Comparison of ENCODE assay signal across 8 mouse cellular contexts in the genomic region with DNA sequence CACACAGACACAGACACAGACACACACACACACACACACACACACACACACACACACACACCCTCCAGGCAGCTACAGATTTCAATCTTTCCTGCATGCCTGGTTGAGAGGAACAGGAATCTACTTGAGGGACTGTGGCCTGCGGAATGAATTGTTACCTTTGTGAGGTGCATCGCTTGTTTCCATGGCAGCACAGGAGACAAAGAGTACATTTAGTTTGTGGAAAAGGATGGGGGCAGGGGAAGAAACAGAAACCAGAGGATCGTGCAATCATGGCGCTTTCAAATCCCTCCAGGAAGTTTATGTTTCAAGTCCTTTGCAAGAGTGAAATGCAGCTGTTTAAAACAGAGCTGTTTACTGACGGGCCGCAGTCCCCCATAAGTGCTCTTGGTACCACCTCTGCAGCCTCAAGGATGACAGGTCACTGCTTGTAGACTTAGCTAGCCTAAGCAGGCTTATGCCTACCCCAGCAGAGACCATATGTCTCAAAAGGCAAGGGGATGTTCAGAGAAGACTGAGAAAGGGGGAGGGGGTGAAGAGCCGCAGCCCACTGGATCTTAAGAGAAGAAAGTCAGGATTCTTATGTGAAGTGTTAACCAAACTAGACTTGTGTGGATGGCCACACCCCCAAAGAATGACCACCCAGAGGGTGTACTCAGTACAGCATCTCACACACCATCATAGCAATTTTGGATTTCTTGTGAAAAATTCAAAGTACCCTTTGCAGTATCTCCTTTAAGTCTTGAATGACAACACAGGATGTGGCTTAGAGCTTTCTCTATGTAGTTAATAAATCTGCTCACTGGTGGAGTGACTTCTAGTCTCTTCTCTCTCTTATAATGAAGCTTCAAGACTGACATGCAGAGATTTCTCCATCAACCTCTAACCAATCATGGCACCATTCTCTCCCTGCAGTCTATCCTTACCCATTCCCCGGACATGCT.
A peak's percentile ranks its signal among the peaks of the same experiment; 100 is the strongest.
DNase-seq lines count a peak whose midpoint lies in the region; ATAC-seq lines count a peak whose summit lies in the region.

No protein-coding gene starts in this region.

- WGBS in kidney, embryonic 14.5 days: 48% methylated on average over 8 of the region's 8 CpGs
- 35% methylated on average over 8 of the region's 8 CpGs for WGBS in forebrain, embryonic 14.5 days
- 30% methylated on average over 8 of the region's 8 CpGs for WGBS in limb, embryonic 12.5 days
- 33% methylated on average over 8 of the region's 8 CpGs for WGBS in neural tube, embryonic 15.5 days

- H3K27ac ChIP-seq in kidney, embryonic 14.5 days (ENCODE audit: low read depth, low read length): peak overlapping the region; percentile 34
- H3K27ac ChIP-seq in forebrain, embryonic 14.5 days (ENCODE audit: low read depth, low read length): no peak overlapping the region
- peak overlapping the region; percentile 93 for H3K27ac ChIP-seq in limb, embryonic 12.5 days
- peak overlapping the region; percentile 43 for H3K27ac ChIP-seq in neural tube, embryonic 15.5 days (replicated peaks)

- no peaks in the 10 kb centered on the region for H3K9me3 ChIP-seq in kidney, embryonic 14.5 days (ENCODE audit: control insufficient read depth, low read length)
- H3K9me3 ChIP-seq in forebrain, embryonic 14.5 days (replicated peaks; ENCODE audit: control insufficient read depth, low read length): no peaks in the 10 kb centered on the region
- H3K9me3 ChIP-seq in limb, embryonic 12.5 days: no peaks in the 10 kb centered on the region
- no peaks in the 10 kb centered on the region for H3K9me3 ChIP-seq in neural tube, embryonic 15.5 days (replicated peaks)

- H3K27me3 ChIP-seq in kidney, embryonic 14.5 days (ENCODE audit: control insufficient read depth, insufficient read depth, low read length): no peaks in the 10 kb centered on the region
- H3K27me3 ChIP-seq in forebrain, embryonic 14.5 days (replicated peaks; ENCODE audit: control insufficient read depth, insufficient read depth, low read length): no peaks in the 10 kb centered on the region
- no peaks in the 10 kb centered on the region for H3K27me3 ChIP-seq in limb, embryonic 12.5 days
- H3K27me3 ChIP-seq in neural tube, embryonic 15.5 days (replicated peaks): no peaks in the 10 kb centered on the region

- no peaks in the 10 kb centered on the region for H3K36me3 ChIP-seq in kidney, embryonic 14.5 days (ENCODE audit: control insufficient read depth, insufficient read depth, low read length)
- no peaks in the 10 kb centered on the region for H3K36me3 ChIP-seq in forebrain, embryonic 14.5 days (ENCODE audit: control insufficient read depth, insufficient read depth, low read length)
- H3K36me3 ChIP-seq in limb, embryonic 12.5 days: no peaks in the 10 kb centered on the region
- H3K36me3 ChIP-seq in neural tube, embryonic 15.5 days: no peaks in the 10 kb centered on the region

- DNase-seq in kidney, postnatal 4 days: no peak
- DNase-seq in forebrain, embryonic 14.5 days (ENCODE audit: low spot score): peak; percentile 50
- no peak for DNase-seq in cerebellum, postnatal 10 days
- DNase-seq in testis, postnatal 14 days (ENCODE audit: low spot score): no peak
- no peak for DNase-seq in ovary, adult 18-20 months (ENCODE audit: low spot score)

- no peak overlapping the region for H3K4me3 ChIP-seq in kidney, embryonic 14.5 days (ENCODE audit: low read length)
- no peak overlapping the region for H3K4me3 ChIP-seq in forebrain, embryonic 14.5 days (ENCODE audit: low read depth, low read length)
- no peak overlapping the region for H3K4me3 ChIP-seq in limb, embryonic 12.5 days (replicated peaks)
- H3K4me3 ChIP-seq in neural tube, embryonic 15.5 days (replicated peaks): no peak overlapping the region

- ATAC-seq in kidney, embryonic 14.5 days (ENCODE audit: low FRiP score, low TSS enrichment): 0 out of 2 replicates have a peak, but pooled peaks have one; percentile 41
- ATAC-seq in forebrain, embryonic 14.5 days: peak; percentile 66
- ATAC-seq in limb, embryonic 12.5 days (ENCODE audit: insufficient number of reproducible peaks, insufficient read depth, low FRiP score, low TSS enrichment, low read depth): peak; percentile 84
- ATAC-seq in neural tube, embryonic 15.5 days (ENCODE audit: low FRiP score): peak; percentile 66

- H3K4me1 ChIP-seq in kidney, embryonic 14.5 days (ENCODE audit: control insufficient read depth, insufficient read depth, low read length): peaks cover 12% of the 10 kb centered on the region; the same call in 1 of the 2 replicates
- H3K4me1 ChIP-seq in forebrain, embryonic 14.5 days (ENCODE audit: control insufficient read depth, insufficient read depth, low read length): peaks cover 22% of the 10 kb centered on the region; the same call in 1 of the 2 replicates
- H3K4me1 ChIP-seq in limb, embryonic 12.5 days (replicated peaks): peaks cover 35% of the 10 kb centered on the region
- peaks cover 32% of the 10 kb centered on the region for H3K4me1 ChIP-seq in neural tube, embryonic 15.5 days

- H3K4me2 ChIP-seq in kidney, embryonic 14.5 days (replicated peaks; ENCODE audit: low read depth, low read length): no peak overlapping the region
- peak overlapping the region; percentile 18; the same call in 1 of the 2 replicates for H3K4me2 ChIP-seq in forebrain, embryonic 14.5 days (ENCODE audit: low read length)
- peak overlapping the region; percentile 32 for H3K4me2 ChIP-seq in limb, embryonic 12.5 days
- no peak overlapping the region; the same call in 1 of the 2 replicates for H3K4me2 ChIP-seq in neural tube, embryonic 15.5 days

- no peak overlapping the region for H3K9ac ChIP-seq in kidney, embryonic 14.5 days (ENCODE audit: low read depth, low read length)
- H3K9ac ChIP-seq in forebrain, embryonic 14.5 days (ENCODE audit: low read length): no peak overlapping the region
- H3K9ac ChIP-seq in limb, embryonic 12.5 days (replicated peaks): no peak overlapping the region
- H3K9ac ChIP-seq in neural tube, embryonic 15.5 days (replicated peaks): no peak overlapping the region

Comparison
In these comparisons a context has a peak if more than half of its experiments do, and no peak if none do; other contexts are left out.
1. H3K4me2 ChIP-seq: peak in forebrain, embryonic 14.5 days (single experiment) and limb, embryonic 12.5 days (single experiment); none in kidney, embryonic 14.5 days (single experiment) and neural tube, embryonic 15.5 days (single experiment).
2. Peak in every context shown above with its lines, with median percentiles within 50 percentile points of each other: ATAC-seq.